Mouse (Mus musculus): Measurements from ENCODE around the gene Doxl2. TPM values are rescaled to one million over a fixed set of nuclear protein-coding genes. Genes with fewer than 3 reads are reported as not detected.
"Not testable (repeated sequence)": the region's sequence is repeated elsewhere in the genome, so short reads cannot be mapped to it uniquely, and the experiment has no call there.

The Doxl2 gene
- polyA plus RNA-seq (2015; fragmentation: Nextera tagmentation; extraction: Ambion mirVana), result not detected in 2 replicates

DNA sequence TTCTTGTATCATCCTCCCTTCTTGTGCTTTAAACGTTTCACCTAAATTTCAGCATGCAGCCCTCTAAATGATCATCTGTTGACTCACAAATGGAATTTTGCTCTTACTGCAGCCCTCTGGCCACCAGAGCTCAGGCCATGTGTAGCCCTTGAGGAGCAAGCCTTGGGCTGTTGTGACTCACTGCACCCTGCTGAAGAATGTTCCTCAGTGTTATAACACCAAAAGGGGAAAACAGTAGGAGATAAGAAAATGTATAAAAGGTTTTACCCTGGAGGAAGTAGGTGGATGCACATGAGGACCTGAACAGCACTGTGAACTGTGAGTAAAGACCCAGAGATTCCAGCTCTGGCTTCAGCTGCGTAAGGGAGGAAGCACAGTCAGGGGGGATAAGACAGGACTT is at the start of gene Doxl2:
Gene Doxl2 (plus strand): TSS at position 301 of the 400 bp plus-strand sequence.
- ATAC-seq, result no peak
- no peaks in the 10 kb centered on the region for H3K4me1 ChIP-seq
- H3K27me3 ChIP-seq, result no peaks in the 10 kb centered on the region
- 92% methylated on average over 2 of the region's 2 CpGs for WGBS
- no peaks in the 10 kb centered on the region for H3K9me3 ChIP-seq (replicated peaks)
- no peak within 1 kb of the TSS for H3K9ac ChIP-seq
- no peaks in the 10 kb centered on the region for H3K36me3 ChIP-seq (ENCODE audit: poor library complexity, severe bottlenecking)
- no peak within 1 kb of the TSS for H3K27ac ChIP-seq
- H3K4me3 ChIP-seq, result no peak within 1 kb of the TSS
- H3K4me2 ChIP-seq, result no peak within 1 kb of the TSS

DNA sequence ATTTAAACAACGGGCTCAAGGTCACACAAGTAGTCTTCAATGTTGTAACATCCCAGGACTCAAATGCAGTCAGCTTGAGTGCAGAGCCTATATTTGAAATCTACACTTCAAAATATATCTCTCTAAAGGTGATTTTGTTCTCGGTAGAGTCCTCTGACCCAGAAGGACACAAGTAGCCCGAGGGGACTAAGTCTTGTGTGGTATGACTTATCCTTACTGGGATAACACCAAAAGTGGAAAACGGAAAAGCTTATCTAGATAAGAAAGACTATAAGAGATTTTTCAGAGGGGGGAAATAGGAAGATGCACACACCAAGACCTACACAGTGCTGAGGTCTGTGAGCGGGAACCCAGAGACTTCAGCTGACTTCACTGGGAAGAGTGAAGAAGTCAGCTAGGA is 45.2 kb upstream of the Doxl2 start, which contains the start of gene 1600015I10Rik:
Gene 1600015I10Rik (plus strand): TSS at position 301 of the 400 bp plus-strand sequence.
- Histone ChIP-seq H3K4me2 (no peak within 1 kb of the TSS), H3K9ac (no peak within 1 kb of the TSS), H3K9me3 (replicated peaks) (no peaks in the 10 kb centered on the region), H3K4me3 (no peak within 1 kb of the TSS), H3K4me1 (no peaks in the 10 kb centered on the region), H3K36me3 (ENCODE audit: poor library complexity, severe bottlenecking) (no peaks in the 10 kb centered on the region), H3K27ac (no peak within 1 kb of the TSS), H3K27me3 (no peaks in the 10 kb centered on the region)
- ATAC-seq, result no peak
- 92% methylated on average over 5 of the region's 5 CpGs for WGBS

DNA sequence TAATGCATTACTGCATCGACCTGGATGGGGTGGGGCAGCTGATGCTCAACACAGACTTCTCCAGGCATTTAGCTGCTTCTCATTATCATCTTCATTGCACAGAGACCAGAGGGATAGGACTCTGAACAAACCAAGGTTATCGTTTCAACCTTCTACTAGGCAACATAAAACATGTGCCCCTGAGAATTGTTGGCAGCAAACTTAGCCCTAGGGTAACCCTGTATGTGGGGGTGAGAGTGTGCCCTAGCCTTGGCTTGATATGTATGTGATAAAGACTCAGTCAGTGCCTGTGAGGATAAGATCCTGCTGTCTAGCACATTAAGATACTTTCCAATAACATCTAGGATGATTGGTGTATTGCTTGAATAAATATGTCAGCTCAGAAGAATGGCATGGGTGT is 25.2 kb upstream of the Doxl2 start:
- H3K9me3 ChIP-seq (replicated peaks), result no peaks in the 10 kb centered on the region
- H3K4me2 ChIP-seq, result no peak overlapping the region
- H3K9ac ChIP-seq, result no peak overlapping the region
- no peak overlapping the region for H3K4me3 ChIP-seq
- WGBS, result 79% methylated on average over 2 of the region's 2 CpGs
- no peaks in the 10 kb centered on the region for H3K27me3 ChIP-seq
- H3K36me3 ChIP-seq (ENCODE audit: poor library complexity, severe bottlenecking), result no peaks in the 10 kb centered on the region
- no peak for ATAC-seq
- no peaks in the 10 kb centered on the region for H3K4me1 ChIP-seq
- no peak overlapping the region for H3K27ac ChIP-seq

DNA sequence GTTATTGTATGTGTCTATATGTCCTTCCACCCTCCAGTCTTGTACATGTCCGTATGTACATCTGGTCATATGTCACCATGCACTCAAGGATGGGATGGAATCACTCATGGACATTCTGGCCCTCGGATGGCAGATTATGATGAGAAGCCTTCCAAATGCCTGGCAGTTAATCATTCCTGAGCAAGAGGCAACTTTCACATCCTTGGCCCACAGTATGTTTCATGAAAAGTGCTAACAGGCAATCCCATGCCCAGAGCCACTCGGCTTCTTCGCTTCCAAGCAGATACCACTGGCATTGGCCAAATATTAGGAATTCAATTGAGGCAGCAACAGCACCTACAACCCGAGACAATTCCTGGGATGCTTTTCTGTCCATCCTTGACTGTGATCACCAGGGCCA is 24.1 kb upstream of the Doxl2 start:
- Histone ChIP-seq H3K36me3 (ENCODE audit: poor library complexity, severe bottlenecking) (no peaks in the 10 kb centered on the region), H3K4me3 (no peak overlapping the region), H3K9ac (no peak overlapping the region), H3K27me3 (no peaks in the 10 kb centered on the region), H3K4me1 (no peaks in the 10 kb centered on the region), H3K4me2 (no peak overlapping the region), H3K27ac (no peak overlapping the region), H3K9me3 (replicated peaks) (no peaks in the 10 kb centered on the region)
- WGBS, result 89% methylated on average over 5 of the region's 5 CpGs
- ATAC-seq, result no peak

DNA sequence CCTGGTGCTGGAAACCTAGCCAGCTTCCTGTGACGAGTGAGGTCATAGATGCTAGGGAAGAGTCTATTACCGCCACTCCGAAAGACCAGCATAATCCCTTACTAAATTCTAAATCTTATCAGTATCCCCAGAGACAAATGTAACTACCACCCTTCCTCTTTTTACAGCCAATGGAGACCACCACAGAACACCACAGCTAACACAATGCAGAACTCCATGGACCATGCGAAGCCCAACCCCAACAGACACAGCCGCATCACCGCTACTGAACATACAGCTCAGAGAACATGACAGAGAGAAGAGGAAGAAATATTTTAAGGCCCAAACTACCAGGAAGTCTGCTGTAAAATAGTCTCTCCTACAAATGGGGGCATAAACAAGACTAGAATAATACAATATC is 23.1 kb upstream of the Doxl2 start:
- Histone ChIP-seq H3K4me2 (no peak overlapping the region), H3K36me3 (ENCODE audit: poor library complexity, severe bottlenecking) (no peaks in the 10 kb centered on the region), H3K9ac (no peak overlapping the region), H3K4me1 (no peaks in the 10 kb centered on the region), H3K27ac (no peak overlapping the region), H3K27me3 (no peaks in the 10 kb centered on the region), H3K4me3 (no peak overlapping the region), H3K9me3 (replicated peaks) (no peaks in the 10 kb centered on the region)
- 95% methylated on average over 6 of the region's 6 CpGs for WGBS
- no peak for ATAC-seq

DNA sequence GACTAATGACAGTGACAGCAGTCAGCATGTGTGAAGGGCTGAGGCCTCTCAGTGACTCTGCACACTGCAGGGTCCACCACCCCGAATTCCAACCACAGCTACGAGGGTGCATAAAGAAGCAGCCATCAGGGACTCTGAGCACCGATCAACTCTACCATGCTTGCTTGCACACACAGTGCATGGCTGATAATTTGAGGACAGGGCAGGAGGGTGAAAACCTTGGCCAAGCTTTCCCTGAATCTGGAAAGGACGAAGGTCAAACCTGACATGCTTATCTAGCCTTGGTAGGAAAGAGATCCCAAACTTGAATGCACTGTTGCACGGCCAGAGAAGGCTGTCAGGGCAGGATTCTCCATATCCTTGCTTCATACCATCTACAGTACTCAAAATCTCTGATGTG is 21.5 kb upstream of the Doxl2 start:
- Histone ChIP-seq H3K9me3 (replicated peaks) (no peaks in the 10 kb centered on the region), H3K27ac (no peak overlapping the region), H3K4me2 (no peak overlapping the region), H3K4me1 (no peaks in the 10 kb centered on the region), H3K36me3 (ENCODE audit: poor library complexity, severe bottlenecking) (no peaks in the 10 kb centered on the region), H3K4me3 (no peak overlapping the region), H3K27me3 (no peaks in the 10 kb centered on the region), H3K9ac (no peak overlapping the region)
- WGBS, result 85% methylated on average over 5 of the region's 5 CpGs
- no peak for ATAC-seq

DNA sequence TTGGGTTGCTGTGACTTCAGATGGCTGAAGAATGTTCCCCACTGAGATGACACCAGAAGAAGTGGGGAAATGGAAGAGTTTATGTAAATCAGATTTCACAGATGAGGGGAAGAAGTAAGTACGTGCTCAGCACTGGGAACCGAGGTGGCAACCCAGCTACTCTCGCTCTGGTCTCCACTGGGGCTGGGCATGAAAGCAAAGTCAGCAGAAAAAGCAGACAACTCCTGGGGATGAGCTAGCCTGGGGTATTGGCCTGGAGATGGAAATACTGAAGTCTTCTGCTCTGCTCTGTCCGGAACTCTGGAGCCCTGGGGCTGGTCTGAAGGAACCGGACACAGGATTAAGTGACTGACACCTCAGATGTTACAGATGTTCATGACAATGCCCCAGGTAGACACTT is 20.6 kb upstream of the Doxl2 start:
- H3K4me3 ChIP-seq, result no peak overlapping the region
- 85% methylated on average over 5 of the region's 5 CpGs for WGBS
- no peak for ATAC-seq
- H3K9ac ChIP-seq, result no peak overlapping the region
- H3K36me3 ChIP-seq (ENCODE audit: poor library complexity, severe bottlenecking), result no peaks in the 10 kb centered on the region
- no peak overlapping the region for H3K27ac ChIP-seq
- H3K27me3 ChIP-seq, result no peaks in the 10 kb centered on the region
- no peak overlapping the region for H3K4me2 ChIP-seq
- no peaks in the 10 kb centered on the region for H3K9me3 ChIP-seq (replicated peaks)
- H3K4me1 ChIP-seq, result no peaks in the 10 kb centered on the region

DNA sequence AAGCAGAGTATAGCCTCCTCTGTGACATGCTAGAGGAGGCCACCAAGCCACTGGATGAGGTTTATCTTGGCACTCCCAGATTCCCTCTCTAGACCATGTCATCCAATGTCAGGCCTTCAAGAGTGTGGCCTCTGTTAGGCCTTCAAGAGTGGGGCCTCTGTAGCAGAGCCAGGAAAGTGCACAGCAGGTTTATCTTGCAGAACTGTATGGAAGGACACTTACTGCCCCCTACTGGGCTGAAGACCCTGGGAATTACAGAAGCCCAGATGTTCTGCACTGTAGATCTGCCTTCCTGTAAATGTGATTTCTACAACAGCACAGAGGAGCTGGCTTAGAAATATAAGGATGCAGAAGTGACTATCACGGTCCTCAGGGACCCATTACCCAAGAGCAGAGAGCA is 19.8 kb upstream of the Doxl2 start:
- H3K9ac ChIP-seq, result no peak overlapping the region

DNA sequence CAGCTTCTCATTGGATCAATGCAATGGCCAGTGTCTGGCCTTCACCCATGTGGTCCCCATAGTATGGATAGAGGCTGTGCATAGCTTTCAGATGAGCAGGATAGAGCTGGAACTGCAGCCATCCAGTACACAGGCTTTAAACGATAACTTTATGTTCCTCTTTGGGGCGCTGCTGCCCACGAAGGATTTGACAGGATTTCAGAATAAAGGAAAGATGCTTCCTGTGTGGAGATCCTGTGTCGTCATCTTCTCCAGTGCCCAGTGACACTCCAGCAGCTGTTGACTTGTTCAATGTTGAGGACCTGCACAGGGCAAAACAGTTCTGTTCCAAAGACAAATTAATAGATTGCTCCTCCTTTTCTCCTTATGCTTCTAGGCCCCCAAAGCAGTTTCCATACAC is 18.0 kb upstream of the Doxl2 start:
- H3K27ac ChIP-seq, result no peak overlapping the region
- no peaks in the 10 kb centered on the region for H3K9me3 ChIP-seq (replicated peaks)
- ATAC-seq, result no peak
- H3K27me3 ChIP-seq, result no peaks in the 10 kb centered on the region
- WGBS, result 88% methylated on average over 4 of the region's 4 CpGs
- H3K4me1 ChIP-seq, result no peaks in the 10 kb centered on the region
- no peak overlapping the region for H3K4me2 ChIP-seq
- H3K4me3 ChIP-seq, result no peak overlapping the region
- no peaks in the 10 kb centered on the region for H3K36me3 ChIP-seq (ENCODE audit: poor library complexity, severe bottlenecking)
- H3K9ac ChIP-seq, result no peak overlapping the region

More for the DNA sequence above, 19.8 kb upstream of the Doxl2 start:
- H3K4me3 ChIP-seq, result no peak overlapping the region
- no peak overlapping the region for H3K27ac ChIP-seq
- 65% methylated on average over 1 of the region's 1 CpGs for WGBS
- no peaks in the 10 kb centered on the region for H3K9me3 ChIP-seq (replicated peaks)
- no peaks in the 10 kb centered on the region for H3K36me3 ChIP-seq (ENCODE audit: poor library complexity, severe bottlenecking)
- no peak overlapping the region for H3K4me2 ChIP-seq
- no peaks in the 10 kb centered on the region for H3K4me1 ChIP-seq
- H3K27me3 ChIP-seq, result no peaks in the 10 kb centered on the region
- ATAC-seq, result no peak

DNA sequence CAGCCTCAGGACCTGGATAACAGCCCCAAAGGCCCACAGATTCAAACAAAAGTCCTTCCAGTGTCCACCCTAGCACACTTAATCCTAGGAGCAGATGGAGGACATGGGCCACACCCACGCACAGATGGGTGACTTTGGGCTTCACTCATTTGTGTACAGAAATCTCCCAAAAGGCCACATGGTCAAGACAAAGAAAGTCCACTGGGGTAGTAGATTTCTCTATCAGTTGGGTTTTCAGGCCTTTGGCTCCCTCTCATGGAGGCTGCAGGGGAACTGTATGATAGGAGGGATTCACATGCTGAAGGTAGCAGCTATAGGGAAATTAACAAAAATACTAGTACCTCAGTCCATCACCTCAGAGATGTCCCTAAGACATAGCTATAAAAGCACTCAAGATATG is 16.7 kb upstream of the Doxl2 start:
- Histone ChIP-seq H3K4me3 (no peak overlapping the region), H3K27ac (no peak overlapping the region), H3K9me3 (replicated peaks) (no peaks in the 10 kb centered on the region), H3K9ac (no peak overlapping the region), H3K4me1 (no peaks in the 10 kb centered on the region), H3K27me3 (no peaks in the 10 kb centered on the region), H3K36me3 (ENCODE audit: poor library complexity, severe bottlenecking) (no peaks in the 10 kb centered on the region), H3K4me2 (no peak overlapping the region)
- WGBS, result 71% methylated on average over 1 of the region's 1 CpGs
- no peak for ATAC-seq

DNA sequence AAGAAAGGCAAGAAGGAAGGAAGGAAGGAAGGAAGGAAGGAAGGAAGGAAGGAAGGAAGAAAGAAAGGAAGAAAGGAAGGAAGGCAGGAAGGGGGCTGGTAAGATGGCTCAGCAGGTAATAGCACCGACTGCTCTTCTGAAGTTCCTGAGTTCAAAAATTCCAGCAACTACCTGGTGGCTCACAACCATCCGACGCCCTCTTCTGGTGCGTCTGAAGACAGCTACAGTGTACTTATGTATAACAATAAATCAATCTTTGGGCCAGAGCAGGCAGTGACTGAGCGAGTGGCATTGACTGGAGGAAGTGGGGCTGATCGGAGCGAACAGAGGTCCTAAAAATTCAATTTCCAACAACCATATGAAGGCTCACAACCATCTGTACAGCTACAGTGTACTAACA is 15.6 kb upstream of the Doxl2 start:
- not testable (repeated sequence) for ATAC-seq; H3K9ac ChIP-seq; H3K27me3 ChIP-seq; H3K4me3 ChIP-seq; H3K4me2 ChIP-seq; H3K27ac ChIP-seq; H3K4me1 ChIP-seq; H3K9me3 ChIP-seq (replicated peaks); H3K36me3 ChIP-seq (ENCODE audit: poor library complexity, severe bottlenecking)
- 33% methylated on average over 7 of the region's 7 CpGs for WGBS

DNA sequence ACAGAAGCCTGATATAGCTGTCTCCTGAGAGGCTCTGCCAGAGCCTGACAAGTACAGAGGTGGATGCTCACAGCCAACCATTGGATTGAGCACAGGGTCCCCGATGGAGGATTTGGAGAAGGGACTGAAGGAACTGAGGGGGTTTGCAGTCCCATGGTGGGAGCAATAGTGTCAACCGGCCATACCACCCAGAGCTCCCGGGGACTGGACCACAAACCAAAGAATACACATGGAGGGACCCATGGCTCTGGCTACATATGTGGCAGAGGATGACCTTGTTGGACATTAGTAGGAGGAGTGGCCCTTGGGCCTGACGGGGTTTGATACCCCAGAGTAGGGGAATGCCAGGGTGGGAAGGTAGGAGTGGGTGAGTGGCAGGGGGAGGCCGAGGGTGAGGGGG is 8.1 kb upstream of the Doxl2 start:
- H3K27ac ChIP-seq; ATAC-seq; H3K36me3 ChIP-seq (ENCODE audit: poor library complexity, severe bottlenecking); H3K4me2 ChIP-seq; H3K9me3 ChIP-seq (replicated peaks); H3K4me1 ChIP-seq; H3K9ac ChIP-seq; H3K27me3 ChIP-seq; H3K4me3 ChIP-seq: not testable (repeated sequence)
- WGBS, result 93% methylated on average over 5 of the region's 5 CpGs

DNA sequence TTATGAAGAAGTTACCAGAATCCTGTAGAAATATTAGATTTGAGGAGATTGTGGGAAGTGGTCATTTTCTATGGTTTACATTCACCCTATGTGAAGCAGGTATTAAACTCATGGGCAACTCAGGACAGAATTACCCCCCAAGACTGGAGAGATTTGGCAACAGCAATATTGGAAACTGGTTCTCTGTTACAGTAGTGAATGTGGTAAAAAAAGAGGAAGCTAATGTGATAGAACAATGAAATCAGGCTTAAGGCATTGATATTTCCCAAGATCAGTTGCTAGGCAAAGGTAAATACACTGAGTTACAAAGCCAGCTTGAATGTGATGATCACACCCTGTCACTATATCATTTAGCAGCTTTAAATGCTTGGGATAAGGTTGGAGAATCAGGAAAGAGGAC is 6.9 kb upstream of the Doxl2 start:
- no peak for ATAC-seq
- H3K9ac ChIP-seq, result no peak overlapping the region
- H3K27ac ChIP-seq, result no peak overlapping the region
- no peaks in the 10 kb centered on the region for H3K27me3 ChIP-seq
- H3K4me1 ChIP-seq, result no peaks in the 10 kb centered on the region
- no peak overlapping the region for H3K4me3 ChIP-seq
- H3K9me3 ChIP-seq (replicated peaks), result no peaks in the 10 kb centered on the region
- H3K4me2 ChIP-seq, result no peak overlapping the region
- no peaks in the 10 kb centered on the region for H3K36me3 ChIP-seq (ENCODE audit: poor library complexity, severe bottlenecking)
